Mouse (Mus musculus) ES-E14 (cell line): ENCODE data around the gene Ttf1.

Source experiments
- CHD2 ChIP-seq: IDR thresholded peaks from 2 replicates; pipeline ENCODE4 v1.6.1; 2014; ENCODE audit warnings: mild to moderate bottlenecking, low read depth, low read length, inconsistent platforms
- HCFC1 ChIP-seq: IDR thresholded peaks from 2 replicates; pipeline ENCODE4 v1.6.1; 2012; ENCODE audit warnings: low read length, inconsistent platforms, borderline replicate concordance; ENCODE audit not compliant: insufficient read depth
- MAFK ChIP-seq: IDR thresholded peaks from 2 replicates; pipeline ENCODE4 v1.6.1; 2014; ENCODE audit warnings: mild to moderate bottlenecking, low read depth, low read length, inconsistent platforms; ENCODE audit not compliant: insufficient read depth
- ZC3H11A ChIP-seq: IDR thresholded peaks from 2 replicates; pipeline ENCODE4 v1.6.1; 2012; ENCODE audit warnings: low read depth, mild to moderate bottlenecking, inconsistent platforms, low read length, borderline replicate concordance

DNA sequence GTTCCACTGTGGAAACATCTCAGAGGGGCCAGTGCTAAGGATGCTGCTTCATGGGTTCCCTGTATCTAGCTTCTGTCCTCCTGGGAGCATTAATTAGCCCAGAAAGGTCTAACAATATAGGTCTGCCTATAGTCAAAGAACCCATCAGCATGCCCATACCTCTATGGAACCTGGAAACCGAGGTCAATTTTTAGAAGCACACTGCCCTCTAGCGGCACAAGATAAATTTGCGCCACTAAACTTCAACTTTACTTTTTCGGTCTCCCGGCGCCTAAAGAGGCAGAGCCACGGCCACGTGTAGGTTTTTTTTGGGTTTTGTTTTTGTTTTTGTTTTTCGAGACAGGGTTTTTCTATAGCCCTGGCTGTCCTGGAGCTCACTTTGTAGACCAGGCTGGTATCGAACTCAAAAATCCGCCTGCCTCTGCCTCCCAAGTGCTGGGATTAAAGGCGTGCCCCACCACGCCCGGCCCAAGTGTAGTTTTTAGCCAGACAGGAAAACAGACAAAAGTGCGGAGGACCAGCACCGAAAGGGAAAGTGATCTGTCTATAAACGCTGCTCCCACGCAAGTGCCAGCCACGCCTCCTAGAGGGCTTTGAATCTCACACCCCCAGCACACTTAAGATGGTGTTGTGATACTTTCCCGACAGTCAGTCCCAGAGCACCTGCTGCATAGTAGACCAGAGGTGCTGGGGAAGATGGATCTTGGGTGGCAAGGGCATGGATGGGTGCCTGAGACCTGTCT is 6.1 kb upstream of the Ttf1 start:
- no peak for TF ChIP-seq HCFC1
- no peak for TF ChIP-seq MAFK
- TF ChIP-seq ZC3H11A, result peak; percentile 27; the same call in 1 of the 2 replicates
- TF ChIP-seq CHD2, result no peak
